Mouse (Mus musculus): Measurements from ENCODE around the gene Gm10318. TPM values are rescaled to one million over a fixed set of nuclear protein-coding genes. Genes with fewer than 3 reads are reported as not detected.

Gene Gm10318
- not detected for polyA plus RNA-seq (2017; shearing (Covaris generic))

DNA sequence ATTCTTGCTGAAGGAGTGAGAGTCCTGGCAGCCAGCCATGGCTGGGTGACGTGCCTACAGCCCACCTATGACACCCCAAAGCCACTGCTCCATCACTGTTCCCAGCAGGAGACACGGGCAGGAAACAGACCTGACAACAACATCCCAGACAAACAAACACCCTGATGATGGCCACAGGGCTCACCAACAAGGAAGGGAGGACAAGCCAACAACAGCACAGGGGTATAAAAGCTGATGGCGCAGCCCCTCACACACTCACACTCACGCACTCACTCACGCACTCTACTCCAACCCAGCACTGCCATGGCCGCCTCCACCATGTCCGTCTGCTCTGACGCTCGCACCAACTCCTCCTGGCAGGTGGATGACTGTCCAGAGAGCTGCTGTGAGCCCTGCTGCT lies at the start of gene Gm10318:
Gene Gm10318 (plus strand): TSS at position 301 of the 400 bp plus-strand sequence.

DNA sequence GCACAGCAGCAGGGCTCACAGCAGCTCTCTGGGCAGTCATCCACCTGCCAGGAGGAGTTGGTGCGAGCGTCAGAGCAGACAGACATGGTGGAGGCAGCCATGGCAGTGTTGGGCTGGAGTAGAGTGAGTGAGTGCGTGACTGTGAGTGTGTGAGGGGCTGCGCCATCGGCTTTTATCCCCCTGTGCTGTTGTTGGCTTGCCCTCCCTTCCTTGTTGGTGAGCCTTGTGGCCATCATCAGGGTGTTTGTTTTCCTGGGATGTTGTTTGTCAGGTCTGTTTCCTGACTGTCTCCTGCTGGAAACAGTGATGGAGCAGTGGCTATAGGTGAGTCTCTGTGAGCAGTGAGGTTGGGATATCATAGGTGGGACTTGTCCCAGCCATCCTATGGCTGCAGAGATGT lies 40.9 kb upstream of the Gm10318 start, which contains the start of gene Gm9507:
Gene Gm9507 (minus strand): TSS at position 101 of the 400 bp plus-strand sequence.

DNA sequence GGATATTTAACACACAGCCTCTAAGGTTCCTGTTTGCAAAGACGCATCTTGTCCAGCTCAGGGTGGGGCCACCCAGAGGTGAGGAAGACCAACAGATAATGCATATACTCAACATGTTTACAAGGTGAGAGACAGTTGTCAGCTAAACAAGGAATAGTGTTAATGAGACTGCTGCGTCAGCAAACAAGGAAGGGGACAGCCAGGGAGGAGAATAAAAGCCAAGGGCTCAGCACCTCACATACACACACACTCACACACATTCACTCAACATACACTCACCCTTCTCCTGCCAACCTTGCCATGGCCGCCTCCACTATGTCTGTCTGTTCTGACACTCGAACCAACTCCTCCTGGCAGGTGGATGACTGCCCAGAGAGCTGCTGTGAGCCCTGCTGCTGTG lies 38.3 kb upstream of the Gm10318 start, which contains the start of gene Gm2696:
Gene Gm2696 (plus strand): TSS at position 301 of the 400 bp plus-strand sequence.

DNA sequence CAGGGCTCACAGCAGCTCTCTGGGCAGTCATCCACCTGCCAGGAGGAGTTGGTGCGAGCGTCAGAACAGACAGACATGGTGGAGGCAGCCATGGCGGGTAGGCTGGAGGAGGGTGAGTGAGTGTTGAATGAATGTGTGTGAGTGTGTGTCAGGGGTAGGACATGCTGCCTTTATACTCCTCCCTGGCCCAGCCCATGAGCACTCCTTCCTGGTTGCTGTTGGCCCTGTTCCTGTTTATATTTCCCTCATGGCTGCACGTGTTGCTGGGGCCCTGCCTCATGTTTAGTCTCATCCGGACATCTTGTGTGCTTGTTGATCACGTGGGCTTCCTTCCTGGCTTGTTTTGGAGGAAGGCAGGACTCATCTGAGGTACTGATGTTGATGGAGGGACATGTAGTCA lies 25.7 kb upstream of the Gm10318 start, which contains the start of gene Krtap10-4:
Gene Krtap10-4 (minus strand): TSS at position 145 of the 400 bp plus-strand sequence.

DNA sequence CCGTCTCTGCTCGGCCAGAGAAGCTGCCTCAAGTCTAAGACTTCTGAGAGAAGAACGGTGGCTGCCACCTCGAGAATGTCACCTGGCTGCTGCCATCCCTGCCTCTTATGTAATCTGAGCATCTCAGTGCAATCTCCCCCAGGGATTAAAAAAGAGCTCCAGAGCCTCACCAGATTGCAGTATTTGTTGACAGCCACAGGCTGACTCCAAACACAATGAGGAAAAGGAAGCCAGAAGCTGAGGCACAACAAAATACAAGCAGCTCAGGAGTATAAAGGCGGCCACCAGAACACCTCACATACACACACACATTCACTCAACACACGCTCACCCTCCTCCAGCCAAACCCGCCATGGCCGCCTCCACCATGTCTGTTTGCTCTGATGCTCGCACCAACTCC lies 17.0 kb upstream of the Gm10318 start, which contains the start of gene Krtap10-10:
Gene Krtap10-10 (plus strand): TSS at position 301 of the 400 bp plus-strand sequence.

DNA sequence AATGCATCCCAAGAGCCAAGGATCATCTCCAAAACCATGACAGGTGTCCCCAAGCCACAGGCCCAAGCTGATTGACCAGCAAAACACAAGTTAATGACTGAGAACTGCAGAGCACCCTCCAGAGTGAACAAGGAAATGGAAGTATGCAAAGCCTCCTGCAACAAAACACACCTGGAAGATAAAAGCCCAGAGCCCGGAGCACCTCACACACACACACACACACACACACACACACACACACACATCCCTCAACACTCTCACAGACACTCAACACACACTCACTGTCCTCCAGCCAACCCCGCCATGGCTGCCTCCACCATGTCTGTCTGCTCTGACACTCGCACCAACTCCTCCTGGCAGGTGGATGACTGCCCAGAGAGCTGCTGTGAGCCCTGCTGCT lies 6.2 kb upstream of the Gm10318 start, which contains the start of gene Gm36176:
Gene Gm36176 (plus strand): TSS at position 301 of the 400 bp plus-strand sequence.

DNA sequence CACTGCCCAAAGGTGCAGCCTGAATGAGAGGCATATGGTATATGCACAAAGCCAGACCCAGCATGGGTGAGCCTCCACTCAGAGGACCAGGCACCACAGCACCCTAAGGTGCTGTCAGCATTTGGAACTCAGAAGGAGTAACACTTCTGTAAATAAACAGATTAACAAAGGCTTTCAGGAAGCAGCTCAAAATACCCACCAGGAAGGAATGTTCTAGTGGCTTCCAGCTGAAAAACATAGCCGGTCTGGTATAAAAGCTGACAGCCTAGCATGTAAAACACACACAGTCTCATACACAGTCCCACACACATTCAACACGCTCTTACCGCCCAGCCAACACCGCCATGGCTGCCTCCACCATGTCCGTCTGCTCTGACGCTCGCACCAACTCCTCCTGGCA lies 9.0 kb downstream of the Gm10318 start, which contains the start of gene Gm3285:
Gene Gm3285 (plus strand): TSS at position 301 of the 400 bp plus-strand sequence.

DNA sequence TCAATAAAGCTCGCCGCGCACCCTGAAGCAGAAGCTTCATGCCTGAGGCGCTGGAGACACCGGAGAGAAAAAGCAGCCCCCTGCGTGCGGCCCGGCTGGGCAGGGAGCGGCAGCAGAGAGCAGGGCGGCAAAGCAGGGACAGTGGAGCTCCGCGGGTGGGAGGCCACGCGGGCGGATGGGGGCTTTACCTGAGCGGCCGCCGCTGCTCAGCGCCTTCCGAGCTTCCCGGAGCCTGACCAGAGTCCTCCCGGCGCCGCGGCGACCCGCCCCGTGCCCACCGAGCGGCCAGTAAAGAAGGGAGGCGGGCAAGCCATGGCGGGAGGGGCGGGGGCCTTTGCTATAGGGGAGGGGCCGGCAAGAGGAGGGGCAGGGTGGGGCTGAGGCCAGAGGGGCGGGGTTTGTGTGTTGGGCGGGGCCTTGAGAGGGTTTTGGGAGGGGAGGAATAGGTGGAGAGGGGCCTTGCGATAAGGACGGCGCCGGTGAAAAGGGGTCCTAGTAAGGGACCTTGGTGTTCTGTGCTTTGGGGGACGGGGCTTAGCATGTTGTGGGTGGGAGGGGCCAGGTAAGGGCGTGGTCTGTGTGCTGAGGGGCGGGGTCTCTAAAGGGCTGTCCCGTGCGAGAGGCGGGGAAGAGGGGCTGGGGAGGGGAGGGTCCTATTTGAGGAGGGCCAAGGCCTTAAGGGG lies 49.7 kb downstream of the Gm10318 start, which contains the start of gene Lrrc3:
Gene Lrrc3 (minus strand): TSS at position 326 of the 683 bp plus-strand sequence.

Other genes with a start within 250 kb of the Gm10318 start
- gene Sumo3, start 246.8 kb upstream of the Gm10318 start, polyA plus RNA-seq (2017; shearing (Covaris generic)): 129 TPM
- not detected for gene Gm49325, start 246.7 kb upstream of the Gm10318 start, polyA plus RNA-seq (2017; shearing (Covaris generic))
- 62.1 TPM for gene Ube2g2, start 230.6 kb upstream of the Gm10318 start, polyA plus RNA-seq (2017; shearing (Covaris generic))
- gene Tspear, start 166.3 kb upstream of the Gm10318 start, polyA plus RNA-seq (2017; shearing (Covaris generic)): 0.87 TPM
- not detected for gene Gm19402, start 162.1 kb upstream of the Gm10318 start, polyA plus RNA-seq (2017; shearing (Covaris generic))
- gene Gm9508, start 155.6 kb upstream of the Gm10318 start, polyA plus RNA-seq (2017; shearing (Covaris generic)): not detected
- not detected for gene Gm10272, start 146.2 kb upstream of the Gm10318 start, polyA plus RNA-seq (2017; shearing (Covaris generic))
- gene Gm10024, start 141.4 kb upstream of the Gm10318 start, polyA plus RNA-seq (2017; shearing (Covaris generic)): not detected
- not detected for gene Gm10142, start 137.1 kb upstream of the Gm10318 start, polyA plus RNA-seq (2017; shearing (Covaris generic))
- not detected for gene Krtap12-1, start 132.3 kb upstream of the Gm10318 start, polyA plus RNA-seq (2017; shearing (Covaris generic))
- not detected for gene Gm10100, start 126.4 kb upstream of the Gm10318 start, polyA plus RNA-seq (2017; shearing (Covaris generic))
- gene Gm18596, start 110.2 kb upstream of the Gm10318 start, polyA plus RNA-seq (2017; shearing (Covaris generic)): not detected
- not detected for gene Gm9736, start 101.5 kb upstream of the Gm10318 start, polyA plus RNA-seq (2017; shearing (Covaris generic))
- gene Gm3233, start 93.2 kb upstream of the Gm10318 start, polyA plus RNA-seq (2017; shearing (Covaris generic)): not detected
- not detected for gene Gm3238, start 81.5 kb upstream of the Gm10318 start, polyA plus RNA-seq (2017; shearing (Covaris generic))
- gene Gm7138, start 75.9 kb upstream of the Gm10318 start, polyA plus RNA-seq (2017; shearing (Covaris generic)): not detected
- not detected for gene Gm3250, start 70.3 kb upstream of the Gm10318 start, polyA plus RNA-seq (2017; shearing (Covaris generic))
- gene Gm7137, start 64.7 kb upstream of the Gm10318 start, polyA plus RNA-seq (2017; shearing (Covaris generic)): not detected
- not detected for gene Gm9639, start 57.8 kb upstream of the Gm10318 start, polyA plus RNA-seq (2017; shearing (Covaris generic))
- not detected for gene Gm19668, start 53.7 kb upstream of the Gm10318 start, polyA plus RNA-seq (2017; shearing (Covaris generic))
- not detected for gene Gm9507, start 41.0 kb upstream of the Gm10318 start, polyA plus RNA-seq (2017; shearing (Covaris generic))
- gene Gm2696, start 38.2 kb upstream of the Gm10318 start, polyA plus RNA-seq (2017; shearing (Covaris generic)): not detected
- not detected for gene Krtap10-4, start 25.8 kb upstream of the Gm10318 start, polyA plus RNA-seq (2017; shearing (Covaris generic))
- not detected for gene Krtap10-10, start 16.9 kb upstream of the Gm10318 start, polyA plus RNA-seq (2017; shearing (Covaris generic))
- gene Gm36176, start 6.1 kb upstream of the Gm10318 start, polyA plus RNA-seq (2017; shearing (Covaris generic)): not detected
- not detected for gene Gm3285, start 9.1 kb downstream of the Gm10318 start, polyA plus RNA-seq (2017; shearing (Covaris generic))
- gene Lrrc3, start 49.7 kb downstream of the Gm10318 start, polyA plus RNA-seq (2017; shearing (Covaris generic)): not detected
- 0.53 TPM for gene Trpm2, start 117.7 kb downstream of the Gm10318 start, polyA plus RNA-seq (2017; shearing (Covaris generic))
- 11.0 TPM for gene 1810043G02Rik, start 125.7 kb downstream of the Gm10318 start, polyA plus RNA-seq (2017; shearing (Covaris generic))
- gene Pfkl, start 157.2 kb downstream of the Gm10318 start, polyA plus RNA-seq (2017; shearing (Covaris generic)): 98.7 TPM
- not detected for gene Dnmt3l, start 189.1 kb downstream of the Gm10318 start, polyA plus RNA-seq (2017; shearing (Covaris generic))
- 0.27 TPM for gene Aire, start 190.8 kb downstream of the Gm10318 start, polyA plus RNA-seq (2017; shearing (Covaris generic))
- 10.6 TPM for gene Icosl, start 216.4 kb downstream of the Gm10318 start, polyA plus RNA-seq (2017; shearing (Covaris generic))

Measured in CD4-positive, CD25-positive, alpha-beta regulatory T cell, adult 9 weeks (primary cell).